Mouse (Mus musculus) kidney, postnatal 0 days (tissue): Measurements from ENCODE around the gene Gm36210. TPM values are rescaled to one million over a fixed set of nuclear protein-coding genes. Genes with fewer than 3 reads are reported as not detected.
A peak's percentile ranks its signal among the peaks of the same experiment; 100 is the strongest.
"Not testable (repeated sequence)": the region's sequence is repeated elsewhere in the genome, so short reads cannot be mapped to it uniquely, and the experiment has no call there.

Experiments
- ATAC-seq: fragments of 200-750 bp; cut with Nextera tagmentation; replicated peaks from 2 replicates; pipeline ENCODE4 v1.8.0; 2017; ENCODE audit warnings: low read depth, moderate number of reproducible peaks, moderate TSS enrichment, moderate library complexity; ENCODE audit not compliant: low FRiP score
- DNase-seq: peaks from one replicate; pipeline ENCODE4 v3.0.0-alpha.2; 2016; ENCODE audit warnings: low spot score
- H3K27ac ChIP-seq: fragments of 300-500 bp; sonication (generic); 2 replicates; pipeline ENCODE4 v1.5.1; 2014; ENCODE audit warnings: mild to moderate bottlenecking
- H3K27me3 ChIP-seq: fragments of 300-500 bp; sonication (generic); 2 replicates; pipeline ENCODE4 v1.6.1; 2014; ENCODE audit warnings: low read length, mixed read lengths; ENCODE audit not compliant: insufficient read depth
- H3K36me3 ChIP-seq: fragments of 300-500 bp; sonication (generic); 2 replicates; pipeline ENCODE4 v1.6.1; 2014; ENCODE audit warnings: low read length, mixed read lengths; ENCODE audit not compliant: insufficient read depth
- H3K4me1 ChIP-seq: fragments of 300-500 bp; sonication (generic); replicated peaks from 2 replicates; pipeline ENCODE4 v1.6.1; 2014; ENCODE audit warnings: antibody characterized with exemption, low read length, mixed read lengths; ENCODE audit not compliant: insufficient read depth
- H3K4me2 ChIP-seq: fragments of 300-500 bp; sonication (generic); 2 replicates; pipeline ENCODE4 v1.6.1; 2014; ENCODE audit warnings: mild to moderate bottlenecking, low read length, moderate library complexity, mixed read lengths
- H3K4me3 ChIP-seq: fragments of 300-500 bp; sonication (generic); replicated peaks from 2 replicates; pipeline ENCODE4 v1.5.1; 2014; ENCODE audit warnings: low read depth, low read length
- H3K9ac ChIP-seq: fragments of 300-500 bp; sonication (generic); 2 replicates; pipeline ENCODE4 v1.6.1; 2014; ENCODE audit warnings: low read depth, low read length
- H3K9me3 ChIP-seq: fragments of 300-500 bp; sonication (generic); replicated peaks from 2 replicates; pipeline ENCODE4 v1.6.1; 2016; ENCODE audit warnings: low read length, inconsistent platforms, mixed read lengths
- CTCF ChIP-seq: IDR thresholded peaks from 2 replicates; pipeline ENCODE4 v1.5.1; 2016; ENCODE audit warnings: antibody characterized with exemption, low read depth, mild to moderate bottlenecking, moderate library complexity
- WGBS: fragments of 180-500 bp; shearing (Covaris S2); extraction: QIAGEN DNeasy Blood & Tissue Kit; methylation state at CpG from one replicate; pipeline ENCODE4 v1.1.7; 2014; 5-methylcytosine and 5-hydroxymethylcytosine counted together
- polyA plus RNA-seq: library from polyadenylated mRNA; unstranded; fragments of >200 nt; fragmentation: Nextera tagmentation; extraction: Ambion mirVana; gene quantifications from 2 replicates; pipeline ENCODE4 v1.2.1, GENCODE M21; 2015

Gm36210 gene
- polyA plus RNA-seq, 1 experiment from 2014 or later: not detected

DNA sequence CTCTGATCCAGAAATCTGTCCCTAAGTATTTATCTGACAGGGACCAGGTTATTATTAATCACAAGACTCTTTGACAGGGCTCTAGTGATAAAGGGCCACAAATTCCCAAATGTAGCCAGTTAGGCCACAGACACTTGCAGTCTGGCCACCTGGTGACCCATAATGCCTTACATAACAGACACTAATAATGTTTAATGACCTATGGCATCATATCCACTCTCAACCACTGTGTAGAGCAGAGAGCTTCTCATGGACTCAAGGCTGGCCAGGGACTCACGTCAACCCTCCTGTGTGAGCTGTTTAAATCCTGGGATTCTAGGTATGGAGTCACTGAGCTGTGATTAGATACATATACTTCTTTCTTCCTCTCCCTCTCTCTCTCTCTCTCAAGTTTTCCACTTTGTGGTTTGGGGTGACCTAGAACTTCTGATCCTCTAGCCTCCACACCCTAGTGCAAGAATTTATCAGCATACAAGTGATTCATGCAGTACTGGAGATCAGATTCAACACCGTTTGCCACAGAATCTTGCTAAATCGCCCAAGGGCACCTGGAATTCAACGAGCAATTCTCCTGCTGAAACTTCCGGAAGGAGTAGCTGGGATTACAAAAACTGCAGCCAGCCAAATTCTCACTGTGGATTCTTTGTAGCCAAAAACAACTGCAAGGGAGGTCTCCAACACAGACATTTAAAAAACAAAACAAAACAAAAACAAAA lies 42.0 kb downstream of the Gm36210 start:
- no peaks in the 10 kb centered on the region for H3K4me1 ChIP-seq
- H3K27me3 ChIP-seq: no peaks in the 10 kb centered on the region
- no peaks in the 10 kb centered on the region for H3K36me3 ChIP-seq
- H3K9me3 ChIP-seq: no peaks in the 10 kb centered on the region
- no peak overlapping the region for H3K4me3 ChIP-seq
- TF ChIP-seq CTCF: no peak
- H3K27ac ChIP-seq: no peak overlapping the region
- H3K9ac ChIP-seq: no peak overlapping the region
- ATAC-seq: no peak
- DNase-seq: no peak
- 78% methylated on average over 5 of the region's 5 CpGs for WGBS
- no peak overlapping the region for H3K4me2 ChIP-seq

DNA sequence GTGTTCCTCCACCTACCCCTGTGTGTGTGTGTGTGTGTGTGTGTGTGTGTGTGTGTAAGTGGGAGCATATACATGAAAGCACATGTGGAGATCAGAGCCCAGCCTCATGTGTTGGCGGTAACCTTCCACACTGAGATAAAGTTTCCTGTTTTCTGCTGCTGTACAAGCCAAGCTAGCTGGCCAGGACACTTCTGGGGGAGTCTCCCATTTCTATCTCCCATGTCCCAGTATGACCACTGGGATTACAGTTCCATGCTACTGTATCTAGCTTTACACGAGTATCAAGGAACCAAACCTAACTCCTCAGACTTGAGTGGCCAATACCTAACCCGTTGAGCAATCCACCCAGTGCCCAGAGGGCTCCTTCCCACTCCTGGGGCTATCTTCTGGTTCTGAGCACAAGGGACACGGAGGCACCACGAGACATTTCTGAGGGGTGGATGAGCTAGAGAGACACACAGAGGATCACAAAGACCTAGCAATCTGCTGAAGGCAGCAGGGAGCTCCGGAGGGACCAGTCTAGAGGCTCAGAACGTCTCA lies 42.7 kb downstream of the Gm36210 start:
- Histone ChIP-seq H3K4me2 (no peak overlapping the region), H3K27ac (peak overlapping the region; percentile 31; the same call in 1 of the 2 replicates), H3K9ac (no peak overlapping the region), H3K27me3 (no peaks in the 10 kb centered on the region), H3K36me3 (no peaks in the 10 kb centered on the region), H3K9me3 (no peaks in the 10 kb centered on the region), H3K4me1 (no peaks in the 10 kb centered on the region), H3K4me3 (no peak overlapping the region)
- WGBS: 78% methylated on average over 7 of the region's 7 CpGs
- DNase-seq (no peak), ATAC-seq (no peak)
- TF ChIP-seq CTCF: no peak

- no peaks in the 10 kb centered on the region for H3K36me3 ChIP-seq
- no peak overlapping the region for H3K9ac ChIP-seq
- H3K9me3 ChIP-seq: no peaks in the 10 kb centered on the region
- H3K4me3 ChIP-seq: no peak overlapping the region
- H3K27me3 ChIP-seq: no peaks in the 10 kb centered on the region
- DNase-seq (peak; percentile 31), ATAC-seq (no peak)
- TF ChIP-seq CTCF: no peak
- H3K4me2 ChIP-seq: no peak overlapping the region
- H3K4me1 ChIP-seq: no peaks in the 10 kb centered on the region
- 27% methylated on average over 1 of the region's 1 CpGs for WGBS
- H3K27ac ChIP-seq: peak overlapping the region; percentile 31; the same call in 1 of the 2 replicates
Measured at GRCm38 (mm10) chr7:4863041-4863440, 43.3 kb downstream of the Gm36210 start.

GRCm38 (mm10) chr7:4860926-4861325 lies 45.4 kb downstream of the Gm36210 start:
- not testable (repeated sequence) for H3K9ac ChIP-seq, H3K9me3 ChIP-seq, H3K4me3 ChIP-seq, H3K4me1 ChIP-seq, H3K27ac ChIP-seq, ATAC-seq, H3K36me3 ChIP-seq, H3K27me3 ChIP-seq, H3K4me2 ChIP-seq, DNase-seq
- 59% methylated on average over 3 of the region's 3 CpGs for WGBS

GRCm38 (mm10) chr7:4859418-4859978 lies 46.8 kb downstream of the Gm36210 start:
- 57% methylated on average over 12 of the region's 12 CpGs for WGBS
- TF ChIP-seq CTCF: no peak
- no peak overlapping the region for H3K27ac ChIP-seq

GRCm38 (mm10) chr7:4857321-4857720 lies 49.0 kb downstream of the Gm36210 start:
- no peaks in the 10 kb centered on the region for H3K9me3 ChIP-seq
- no peak for DNase-seq
- H3K9ac ChIP-seq: no peak overlapping the region
- no peak overlapping the region for H3K4me2 ChIP-seq
- H3K27ac ChIP-seq: no peak overlapping the region
- H3K4me1 ChIP-seq: no peaks in the 10 kb centered on the region
- no peak for ATAC-seq
- no peak overlapping the region for H3K4me3 ChIP-seq
- 59% methylated on average over 7 of the region's 7 CpGs for WGBS
- no peaks in the 10 kb centered on the region for H3K36me3 ChIP-seq
- no peak for TF ChIP-seq CTCF
- H3K27me3 ChIP-seq: no peaks in the 10 kb centered on the region

More at GRCm38 (mm10) chr7:4859418-4859978, 46.8 kb downstream of the Gm36210 start:
- no peaks in the 10 kb centered on the region for H3K9me3 ChIP-seq
- H3K4me1 ChIP-seq: no peaks in the 10 kb centered on the region
- H3K4me3 ChIP-seq: no peak overlapping the region
- DNase-seq (no peak), ATAC-seq (no peak)
- H3K36me3 ChIP-seq: no peaks in the 10 kb centered on the region
- H3K4me2 ChIP-seq: no peak overlapping the region
- H3K9ac ChIP-seq: no peak overlapping the region
- H3K27me3 ChIP-seq: no peaks in the 10 kb centered on the region
